Mouse (Mus musculus) ovary, adult 18-20 months (tissue): ENCODE data around the gene Rngtt.
"Not testable (repeated sequence)": the region's sequence is repeated elsewhere in the genome, so short reads cannot be mapped to it uniquely, and the experiment has no call there.

ENCODE experiments used
- DNase-seq: peaks from one replicate; pipeline ENCODE4 v3.0.0; 2022; ENCODE audit warnings: low spot score, mixed read lengths

Gene Rngtt

GRCm38 (mm10) chr4:33309764-33310757 is at the start of gene Rngtt:
Rngtt (plus strand) TSS chr4:33310311.
- DNase-seq: peak; percentile 94

GRCm38 (mm10) chr4:33260311-33260710 is 49.8 kb upstream of the Rngtt start:
- DNase-seq: no peak

DNA sequence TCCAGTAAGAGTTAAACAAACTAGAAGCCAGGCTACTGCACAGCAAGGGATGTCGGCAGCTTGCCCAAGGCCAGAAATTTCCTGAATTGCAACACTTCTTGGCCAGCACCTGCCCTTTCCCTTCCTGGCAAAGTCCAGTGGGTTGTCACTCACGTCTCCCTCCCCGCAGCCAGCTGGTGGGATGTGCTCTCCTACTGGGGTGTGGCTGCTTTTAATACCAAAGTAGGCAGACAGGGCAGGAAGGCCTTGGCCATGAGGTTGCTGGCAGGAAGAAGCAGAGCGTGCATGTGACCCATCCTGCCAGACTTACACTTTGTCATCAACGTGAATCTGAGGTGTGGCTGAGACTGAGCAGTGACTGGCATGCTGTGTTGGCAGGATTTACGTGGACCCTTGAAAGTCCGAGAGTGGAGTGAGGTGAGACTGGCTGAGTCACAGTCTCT is 48.8 kb upstream of the Rngtt start:
- DNase-seq: peak; percentile 93

DNA sequence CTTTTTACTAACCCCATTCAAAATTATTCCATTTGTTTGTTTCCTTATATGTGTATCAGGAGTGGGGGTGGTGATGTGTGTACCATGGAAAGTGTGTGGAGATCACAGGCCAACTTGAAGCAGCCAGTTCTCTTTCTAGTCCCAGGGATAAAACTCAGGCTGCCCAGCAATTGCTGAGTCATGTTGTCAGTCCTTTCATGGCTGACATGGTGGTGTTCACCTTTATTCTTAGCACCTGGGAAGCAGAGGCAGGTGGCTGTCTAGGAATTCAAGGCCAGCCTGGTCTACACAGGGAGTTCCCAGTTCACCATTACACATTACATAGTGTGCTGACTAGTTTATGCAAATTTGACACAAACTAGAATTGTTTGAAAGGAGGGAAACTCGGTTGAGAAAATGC is 47.2 kb upstream of the Rngtt start:
- no peak for DNase-seq

- DNase-seq: no peak
Observed at GRCm38 (mm10) chr4:33264979-33265726, 45.0 kb upstream of the Rngtt start.

- DNase-seq: no peak
Observed at GRCm38 (mm10) chr4:33270386-33271314, 39.5 kb upstream of the Rngtt start.

- no peak for DNase-seq
Observed at GRCm38 (mm10) chr4:33273437-33273836, 36.7 kb upstream of the Rngtt start.

DNA sequence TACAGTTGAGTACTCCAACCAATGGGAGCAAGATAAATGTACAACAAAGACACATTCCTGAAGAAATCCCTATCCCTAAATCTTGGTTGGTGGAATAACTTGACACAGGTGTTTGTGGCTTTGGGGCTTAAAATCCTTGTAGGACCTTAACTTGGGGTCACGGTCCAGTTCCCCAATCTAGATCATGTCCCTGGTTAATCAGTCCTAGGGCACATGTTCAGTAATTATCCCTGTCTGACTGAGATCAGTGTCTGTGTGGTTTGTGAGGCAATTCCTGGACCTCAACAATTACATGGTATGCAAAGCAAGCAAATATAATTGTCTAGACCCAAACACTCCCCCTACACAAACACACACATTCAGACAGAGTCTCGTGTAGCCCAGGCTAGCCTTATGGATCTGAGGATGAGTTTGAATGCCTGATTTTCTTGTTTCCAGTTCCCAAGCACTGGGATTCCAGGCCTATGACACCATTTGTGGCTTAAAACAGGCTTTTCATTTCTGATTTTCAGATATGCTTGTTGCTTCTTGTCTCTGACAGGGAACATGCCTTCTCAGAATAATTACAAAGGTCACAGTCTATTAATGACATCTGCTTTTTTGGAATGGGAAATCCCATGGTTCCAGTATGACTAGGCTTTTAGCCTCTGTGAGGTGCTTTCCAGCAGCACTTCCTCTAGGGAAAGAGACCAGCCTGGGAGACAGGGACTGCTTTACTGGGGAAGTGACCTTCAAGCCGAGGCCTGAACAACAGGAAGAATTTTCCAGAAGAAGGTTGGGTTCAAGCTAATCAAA is 28.0 kb upstream of the Rngtt start:
- DNase-seq: no peak

GRCm38 (mm10) chr4:33284083-33284880 is 25.8 kb upstream of the Rngtt start:
- no peak for DNase-seq

DNA sequence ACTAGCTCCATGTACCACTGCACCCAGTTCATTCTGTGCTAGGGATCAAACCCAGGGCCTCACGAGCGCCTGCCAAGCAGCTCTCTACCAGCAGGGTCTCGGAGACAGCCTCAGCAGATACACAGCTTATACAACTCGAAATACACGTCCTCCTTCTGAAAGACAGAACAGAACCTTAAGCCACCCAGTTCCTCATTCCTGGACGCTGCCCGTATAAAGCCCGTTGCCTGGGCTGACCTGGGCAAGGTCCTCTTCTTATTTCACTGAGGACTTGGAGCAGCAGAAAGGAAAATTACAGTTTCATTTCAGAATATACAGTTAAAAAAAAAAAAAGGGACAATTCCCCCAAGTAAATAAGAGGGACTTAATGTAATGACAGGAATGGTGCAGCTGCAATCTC is 24.7 kb upstream of the Rngtt start:
- no peak for DNase-seq

GRCm38 (mm10) chr4:33289106-33289650 is 20.9 kb upstream of the Rngtt start:
- no peak for DNase-seq

DNA sequence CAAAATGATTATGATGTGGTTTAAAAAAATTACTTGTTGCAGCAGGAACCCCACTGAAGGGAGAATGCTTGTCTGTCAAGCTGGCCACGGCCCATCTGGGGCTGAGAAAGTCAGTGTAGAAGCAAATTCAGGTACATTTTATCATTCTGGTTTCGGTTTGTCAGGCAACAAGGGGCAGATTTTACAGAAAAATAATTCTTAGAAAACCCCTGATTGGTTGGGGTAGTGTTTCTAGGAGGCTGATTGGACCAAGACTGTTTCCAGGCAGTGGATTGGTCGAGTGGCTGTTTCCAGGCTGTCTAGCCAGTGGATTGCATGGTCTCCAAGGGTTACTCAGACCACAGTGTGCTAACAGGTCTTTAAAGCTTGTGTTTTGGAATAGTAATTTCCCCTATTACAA is 20.1 kb upstream of the Rngtt start, which contains the start of gene Pnrc1:
Gene Pnrc1, minus strand, starts transcription at position 162 of the 400 bp plus-strand sequence.
- peak; percentile 62 for DNase-seq

GRCm38 (mm10) chr4:33290878-33291277 is 19.2 kb upstream of the Rngtt start:
- DNase-seq: no peak

- peak; percentile 22 for DNase-seq
Observed at GRCm38 (mm10) chr4:33292409-33293370, 17.4 kb upstream of the Rngtt start.

- DNase-seq: not testable (repeated sequence)
Observed at GRCm38 (mm10) chr4:33300891-33301665, 9.0 kb upstream of the Rngtt start.

- no peak for DNase-seq
Observed at GRCm38 (mm10) chr4:33303057-33303456, 7.1 kb upstream of the Rngtt start.

DNA sequence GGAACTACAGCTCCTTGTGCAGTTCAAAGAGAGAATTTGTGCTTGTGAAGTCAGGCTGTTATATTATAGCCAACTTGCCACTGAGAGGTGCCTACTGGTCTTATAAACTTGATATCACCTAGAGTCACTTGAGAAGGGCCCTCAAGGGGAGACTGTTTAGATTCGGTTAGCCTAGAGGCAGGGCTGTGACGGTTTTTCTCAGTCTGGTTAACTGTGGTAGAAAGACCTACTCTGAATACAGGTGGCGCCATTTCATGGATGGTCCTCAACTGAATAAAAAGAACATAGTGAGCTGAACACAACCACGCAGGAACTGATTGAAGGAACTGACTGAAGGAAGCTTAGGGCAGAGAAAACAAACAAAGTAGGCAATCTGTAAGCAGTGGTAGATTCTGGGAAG is 3.0 kb upstream of the Rngtt start:
- DNase-seq: no peak
